Mouse (Mus musculus): Measurements from ENCODE around the gene Stim2.

- no peak for TF ChIP-seq SRF (IDR thresholded peaks at IDR 0.05; ENCODE audit: control insufficient read depth, insufficient read length, low read depth)
- TF ChIP-seq POLR2A (IDR thresholded peaks at IDR 0.05; ENCODE audit: insufficient read length, low read depth), result no peak
- TF ChIP-seq MAX (IDR thresholded peaks at IDR 0.05; ENCODE audit: low read depth), result no peak
These were observed 48.1 kb downstream of the Stim2 start for GRCm38 (mm10) chr5:54046432-54046831.

Measured in myocyte (in vitro differentiated cells).